Mouse (Mus musculus) adrenal gland, adult (tissue): ENCODE data around the gene Sos2.
A peak's percentile ranks its signal among the peaks of the same experiment; 100 is the strongest.
"Not testable (repeated sequence)": the region's sequence is repeated elsewhere in the genome, so short reads cannot be mapped to it uniquely, and the experiment has no call there.

Source experiments
- DNase-seq, 2 experiments: peaks; one replicate each; pipeline ENCODE4 v3.0.0; 2022 to 2023; ENCODE audit warnings: low spot score in 1 of 2; ENCODE audit not compliant: inconsistent age in 2 of 2

Sos2 gene

GRCm38 (mm10) chr12:69676157-69676556, 5.5 kb downstream of the Sos2 start:
- DNase-seq, result no peak

GRCm38 (mm10) chr12:69674576-69675537, 6.8 kb downstream of the Sos2 start:
- DNase-seq, result no peak

- no peak for DNase-seq
These were observed 7.5 kb downstream of the Sos2 start for GRCm38 (mm10) chr12:69674176-69674575.

- no peak for DNase-seq
These were observed 14.9 kb downstream of the Sos2 start for GRCm38 (mm10) chr12:69666721-69667120.

GRCm38 (mm10) chr12:69661658-69662057, 20.0 kb downstream of the Sos2 start:
- DNase-seq, result no peak

GRCm38 (mm10) chr12:69653973-69654372, 27.7 kb downstream of the Sos2 start:
- not testable (repeated sequence) for DNase-seq

- no peak for DNase-seq
These were observed 32.1 kb downstream of the Sos2 start for GRCm38 (mm10) chr12:69649511-69649910.

- no peak for DNase-seq
These were observed 35.6 kb downstream of the Sos2 start for GRCm38 (mm10) chr12:69645821-69646616.

- DNase-seq, result no peak
These were observed 36.8 kb downstream of the Sos2 start for GRCm38 (mm10) chr12:69644877-69645276.

- DNase-seq, result no peak
These were observed 38.8 kb downstream of the Sos2 start for GRCm38 (mm10) chr12:69642877-69643276.

- DNase-seq, result peak in 1 of 2 experiments; percentile 23
These were observed 46.9 kb downstream of the Sos2 start for GRCm38 (mm10) chr12:69634761-69635160.

- peak; percentile 65 to 79 for DNase-seq
These were observed 63.1 kb downstream of the Sos2 start for GRCm38 (mm10) chr12:69618590-69618989.

GRCm38 (mm10) chr12:69604367-69604766, 77.3 kb downstream of the Sos2 start:
- no peak for DNase-seq

GRCm38 (mm10) chr12:69597446-69597845, 84.2 kb downstream of the Sos2 start:
- DNase-seq, result peak in 1 of 2 experiments; percentile 42

GRCm38 (mm10) chr12:69593130-69593529, 88.5 kb downstream of the Sos2 start:
- no peak for DNase-seq

- no peak for DNase-seq
These were observed 98.4 kb downstream of the Sos2 start for GRCm38 (mm10) chr12:69583270-69583629.

GRCm38 (mm10) chr12:69582613-69583269, 98.9 kb downstream of the Sos2 start, which contains the start of gene Vcpkmt:
Vcpkmt (minus strand) TSS chr12:69583028.
- peak; percentile 92 to 95 for DNase-seq

GRCm38 (mm10) chr12:69582216-69582612, 99.4 kb downstream of the Sos2 start:
- DNase-seq, result no peak

- DNase-seq, result no peak
These were observed 102.0 kb downstream of the Sos2 start for GRCm38 (mm10) chr12:69579623-69580022.

- DNase-seq, result no peak
These were observed 105.5 kb downstream of the Sos2 start for GRCm38 (mm10) chr12:69576120-69576627.
